Mouse (Mus musculus) WW6 (cell line): Measurements from ENCODE around the gene Rps15a.

Experiments used
- DNase-seq: peaks from one replicate; pipeline ENCODE4 v3.0.0-alpha.2; 2013; ENCODE audit warnings: low read depth, low spot score

The Rps15a gene

GRCm38 (mm10) chr7:118115533-118115876 lies 483 bp downstream of the Rps15a start:
- DNase-seq, result no peak

- no peak for DNase-seq
These were observed 2.3 kb downstream of the Rps15a start for GRCm38 (mm10) chr7:118113541-118114297.

- no peak for DNase-seq
These were observed 4.9 kb downstream of the Rps15a start for GRCm38 (mm10) chr7:118111128-118111527.

- DNase-seq, result no peak
These were observed 8.3 kb downstream of the Rps15a start for GRCm38 (mm10) chr7:118107671-118108070.

GRCm38 (mm10) chr7:118104458-118105052 lies 11.4 kb downstream of the Rps15a start:
- DNase-seq, result no peak

- DNase-seq, result no peak
These were observed 12.3 kb downstream of the Rps15a start for GRCm38 (mm10) chr7:118103462-118104379.

- DNase-seq, result no peak
These were observed 13.1 kb downstream of the Rps15a start for GRCm38 (mm10) chr7:118102678-118103461.

DNA sequence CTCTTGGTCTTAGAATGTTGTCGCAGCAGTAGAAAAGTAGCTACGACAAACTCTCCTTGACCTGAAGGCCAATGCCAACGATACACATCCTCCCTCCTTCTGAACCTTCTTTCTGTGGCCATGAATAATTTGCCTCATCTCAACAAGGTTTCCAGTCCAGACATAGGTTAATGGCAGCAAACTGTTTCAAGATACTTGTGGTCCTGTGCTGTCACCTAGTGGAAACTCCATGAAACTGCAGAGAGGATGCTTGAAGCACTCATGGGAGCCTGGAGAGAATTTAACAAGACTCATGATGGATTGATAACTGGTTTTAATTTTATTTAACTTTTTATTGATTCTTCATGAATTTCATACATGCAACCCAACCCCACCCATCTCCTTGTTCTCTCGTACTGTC lies 13.8 kb downstream of the Rps15a start:
- DNase-seq, result no peak

DNA sequence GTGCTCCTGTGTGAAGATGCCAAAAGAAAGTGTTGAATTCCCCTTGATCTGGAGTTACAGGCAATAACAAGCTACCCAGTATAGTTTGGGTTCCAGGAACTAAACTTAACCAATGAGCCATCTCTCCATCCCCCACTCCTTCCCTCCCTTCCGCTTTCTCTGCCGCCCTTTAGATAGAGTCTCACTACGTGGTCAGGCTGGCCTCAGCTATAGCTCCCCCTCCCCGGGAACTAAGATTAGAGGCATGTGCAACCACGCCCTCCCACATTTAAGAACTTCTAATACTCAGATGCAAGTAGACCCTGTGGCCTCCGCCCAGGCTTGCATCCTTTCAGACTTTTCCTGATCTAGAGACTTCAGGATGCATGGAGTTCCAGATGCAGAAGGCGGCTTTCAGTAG lies 18.4 kb downstream of the Rps15a start:
- DNase-seq, result no peak

GRCm38 (mm10) chr7:118079987-118080386 lies 36.0 kb downstream of the Rps15a start:
- no peak for DNase-seq

DNA sequence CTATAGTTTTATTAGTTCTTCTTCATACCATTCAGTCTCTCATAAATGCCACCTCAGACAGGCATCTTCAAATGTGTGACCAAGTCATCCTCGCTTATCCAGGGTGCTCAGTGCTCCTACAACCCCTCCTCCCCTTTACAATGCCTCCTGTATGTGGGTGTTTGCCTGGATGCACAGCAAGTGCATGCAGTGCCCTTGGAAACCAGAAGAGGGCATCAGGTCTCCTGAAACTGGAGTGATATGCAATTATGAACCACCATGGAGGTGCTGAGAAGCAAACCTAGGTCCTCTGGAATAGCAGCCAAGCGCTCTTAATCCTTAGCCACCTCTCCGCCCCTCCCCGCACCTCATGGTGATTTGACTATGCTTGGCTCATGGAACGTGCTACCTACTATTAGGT lies 36.9 kb downstream of the Rps15a start:
- DNase-seq, result peak; percentile 24

DNA sequence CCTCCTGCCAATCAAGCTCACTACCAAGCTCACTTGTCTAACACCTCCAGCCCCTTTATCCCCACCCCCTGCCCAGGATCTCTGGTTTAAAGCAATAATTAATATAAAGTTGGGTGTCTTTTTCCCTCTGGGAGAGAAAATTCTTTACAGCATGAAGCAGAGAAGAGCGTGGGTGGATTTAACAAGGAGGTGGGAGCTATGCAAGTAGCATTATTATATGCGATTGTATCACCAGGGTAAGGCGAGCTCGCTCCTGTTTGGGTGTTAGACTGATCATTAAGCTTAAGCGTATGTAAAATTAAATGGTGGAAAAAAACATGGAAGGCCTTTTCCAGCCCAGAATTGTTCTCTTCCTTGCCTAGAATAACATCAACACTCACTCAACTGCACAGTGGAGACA lies 48.7 kb downstream of the Rps15a start:
- no peak for DNase-seq

GRCm38 (mm10) chr7:118056300-118056699 lies 59.7 kb downstream of the Rps15a start:
- no peak for DNase-seq
